Mouse (Mus musculus) bone marrow macrophage, adult 2 months (primary cell): Measurements from ENCODE around the gene Ankrd52.

Experiments used
- CTCF ChIP-seq: IDR thresholded peaks from 2 replicates; pipeline ENCODE4 v1.5.1; 2012; ENCODE audit warnings: low read depth, mild to moderate bottlenecking, low read length, moderate library complexity
- POLR2A ChIP-seq: IDR thresholded peaks from 2 replicates; pipeline ENCODE4 v1.6.1; 2012; ENCODE audit warnings: mild to moderate bottlenecking, low read depth, low read length, borderline replicate concordance

GRCm38 (mm10) chr10:128433417-128433816, 56.5 kb downstream of the Ankrd52 start:
- no peak for TF ChIP-seq POLR2A
- TF ChIP-seq CTCF, result no peak
